Mouse (Mus musculus) ES-Bruce4 (cell line): ENCODE measurements around the gene Fsd2.

Source experiments
- CTCF ChIP-seq: IDR thresholded peaks from one replicate; pipeline ENCODE4 v1.8.1; 2011; ENCODE audit warnings: low read depth, low read length
- EP300 ChIP-seq: IDR thresholded peaks from 2 replicates; pipeline ENCODE4 v1.6.1; 2011; ENCODE audit warnings: low read depth, low read length; ENCODE audit not compliant: insufficient read depth
- POLR2A ChIP-seq: IDR thresholded peaks from one replicate; pipeline ENCODE4 v1.8.1; 2011; ENCODE audit warnings: low read length; ENCODE audit not compliant: insufficient read depth

- TF ChIP-seq CTCF: no peak
- no peak for TF ChIP-seq EP300
- no peak for TF ChIP-seq POLR2A
Observed at GRCm38 (mm10) chr7:81578413-81578812, 11.7 kb upstream of the Fsd2 start.
